Mouse (Mus musculus) ES-E14 (cell line): Measurements from ENCODE around the gene Surf6.

Experiments
- CHD2 ChIP-seq: IDR thresholded peaks from 2 replicates; pipeline ENCODE4 v1.6.1; 2014; ENCODE audit warnings: mild to moderate bottlenecking, low read depth, low read length, inconsistent platforms
- HCFC1 ChIP-seq: IDR thresholded peaks from 2 replicates; pipeline ENCODE4 v1.6.1; 2012; ENCODE audit warnings: low read length, inconsistent platforms, borderline replicate concordance; ENCODE audit not compliant: insufficient read depth

GRCm38 (mm10) chr2:26878571-26878970 lies 24.1 kb downstream of the Surf6 start:
- TF ChIP-seq HCFC1 = no peak
- TF ChIP-seq CHD2 = no peak
